Mouse (Mus musculus) bone marrow, adult 2 months (tissue): ENCODE data around the gene Pigm. TPM values are rescaled to one million over a fixed set of nuclear protein-coding genes. Genes with fewer than 3 reads are reported as not detected.

Experiments used
- H3K27ac ChIP-seq: fragments of 200-500 bp; 2 replicates; pipeline ENCODE4 v1.5.1; 2012; ENCODE audit warnings: low read depth, mild to moderate bottlenecking, control low read depth, inconsistent platforms, low read length; ENCODE audit not compliant: control insufficient read depth, poor library complexity, insufficient read depth
- H3K4me1 ChIP-seq: fragments of 200-500 bp; 2 replicates; pipeline ENCODE4 v1.6.1; 2011; ENCODE audit warnings: low read length; ENCODE audit not compliant: control insufficient read depth, insufficient read depth
- H3K4me3 ChIP-seq: fragments of 200-500 bp; replicated peaks from 2 replicates; pipeline ENCODE3; 2011; ENCODE audit warnings: mild to moderate bottlenecking, low read depth, low read length, control low read depth; ENCODE audit not compliant: control insufficient read depth
- CTCF ChIP-seq: fragments of 200-500 bp; IDR thresholded peaks from 2 replicates; pipeline ENCODE4 v1.5.1; 2011; ENCODE audit warnings: low read length, control low read depth; ENCODE audit not compliant: control insufficient read depth, insufficient read depth
- POLR2A ChIP-seq: fragments of 200-500 bp; IDR thresholded peaks from 2 replicates; pipeline ENCODE4 v1.6.1; 2011; ENCODE audit warnings: low read depth, mild to moderate bottlenecking, control low read depth, low read length, borderline replicate concordance; ENCODE audit not compliant: control insufficient read depth
- WGBS: fragments of 180-500 bp; shearing (Covaris S2); methylation state at CpG from one replicate; pipeline ENCODE4 v1.1.7; 2018; 5-methylcytosine and 5-hydroxymethylcytosine counted together
- polyA plus RNA-seq: library from polyadenylated mRNA; stranded (reverse); fragments of >200 nt; gene quantifications from 2 replicates; pipeline ENCODE4 v1.2.4, GENCODE M21; 2011; ENCODE audit warnings: low replicate concordance; ENCODE audit not compliant: missing spikeins, insufficient read depth, insufficient read length

Pigm gene
- polyA plus RNA-seq, 1 experiment = 8.8 TPM

DNA sequence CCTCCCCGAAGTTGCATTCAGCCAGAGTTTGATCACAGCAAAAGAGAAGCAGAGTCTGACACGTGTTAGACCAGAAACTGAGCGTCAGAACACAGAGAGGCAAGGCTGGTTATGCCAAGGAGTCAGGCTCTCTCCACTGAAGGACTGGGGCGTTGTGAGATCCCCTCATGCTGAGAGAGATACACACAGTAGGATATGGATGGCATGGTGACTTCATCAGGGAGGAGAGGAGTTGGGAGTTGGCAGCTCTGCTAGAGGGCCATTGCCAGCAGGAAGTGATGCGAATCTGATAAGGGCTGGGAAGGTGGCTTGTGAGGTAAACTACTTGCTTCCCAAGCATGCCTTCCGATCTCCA, 37.9 kb downstream of the Pigm start:
- 73% methylated on average over 6 of the region's 6 CpGs for WGBS
- TF ChIP-seq POLR2A (no peak), CTCF (no peak)
- Histone ChIP-seq H3K4me1 (no peaks in the 10 kb centered on the region), H3K4me3 (no peak overlapping the region), H3K27ac (no peak overlapping the region)

DNA sequence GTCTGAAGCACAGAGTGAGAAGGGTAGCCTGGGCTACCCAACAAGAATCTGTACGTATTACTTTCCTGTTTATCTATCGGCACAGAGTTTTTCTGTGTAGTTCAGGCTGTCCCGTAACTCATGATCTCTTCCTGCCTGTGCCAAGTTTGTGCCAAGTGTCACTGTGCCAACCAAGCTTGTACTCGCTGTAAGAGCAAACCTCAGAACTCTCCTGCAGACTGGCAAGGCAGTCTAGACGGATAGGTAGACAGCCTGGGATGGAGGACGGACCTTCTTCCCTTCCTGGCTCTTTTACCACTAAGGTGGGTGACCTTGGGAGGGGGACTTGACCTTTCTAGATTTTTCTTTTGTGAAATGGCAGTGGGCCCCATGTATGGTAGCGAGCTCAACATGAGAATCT, 38.7 kb downstream of the Pigm start:
- no peak for TF ChIP-seq POLR2A
- TF ChIP-seq CTCF = no peak
- no peak overlapping the region for H3K4me3 ChIP-seq
- 75% methylated on average over 7 of the region's 7 CpGs for WGBS
- no peak overlapping the region for H3K27ac ChIP-seq
- H3K4me1 ChIP-seq = no peaks in the 10 kb centered on the region

DNA sequence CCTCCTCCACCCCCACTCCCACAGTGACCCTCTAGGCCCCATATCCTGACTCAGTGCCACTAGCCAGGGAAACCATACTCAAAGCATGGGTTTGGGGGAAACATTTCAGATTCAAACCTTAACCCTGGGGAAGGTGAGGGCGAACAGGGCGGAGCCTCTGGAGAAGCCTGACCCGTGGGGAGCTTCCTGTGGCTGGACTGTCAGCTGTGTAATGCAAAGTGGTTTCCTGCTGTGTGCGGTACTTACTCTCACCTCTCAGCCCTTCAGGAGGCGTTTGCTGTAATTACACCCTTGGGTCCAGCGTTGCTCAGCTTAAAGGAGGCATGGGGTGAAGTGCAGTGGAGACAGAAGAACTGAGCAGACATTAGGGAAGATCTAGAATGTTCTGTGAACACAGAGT, 41.8 kb downstream of the Pigm start:
- Histone ChIP-seq H3K4me3 (no peak overlapping the region), H3K4me1 (no peaks in the 10 kb centered on the region), H3K27ac (no peak overlapping the region)
- 7% methylated on average over 6 of the region's 6 CpGs for WGBS
- TF ChIP-seq CTCF (no peak), POLR2A (no peak)

DNA sequence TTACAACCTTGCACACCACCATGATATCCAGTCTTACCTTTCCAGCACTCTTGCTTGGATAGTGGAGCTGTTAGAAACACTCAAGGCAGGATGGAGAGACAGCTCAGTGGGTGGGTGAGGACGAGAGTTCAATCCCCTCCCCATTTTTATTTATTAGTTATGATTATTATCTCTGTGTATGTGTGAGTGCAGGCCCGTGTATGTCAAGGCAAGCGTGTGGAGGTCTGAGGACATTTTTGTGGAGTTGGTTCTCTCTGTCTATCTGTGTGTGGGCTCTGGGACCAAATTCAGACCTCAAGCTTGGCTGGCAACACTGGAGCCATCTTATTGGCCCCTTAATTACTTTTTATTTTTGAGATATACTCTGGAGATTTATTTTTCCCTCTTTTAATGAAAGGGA, 42.3 kb downstream of the Pigm start:
- WGBS = 67% methylated on average over 3 of the region's 3 CpGs
- H3K4me1 ChIP-seq = no peaks in the 10 kb centered on the region
- H3K27ac ChIP-seq = no peak overlapping the region
- no peak overlapping the region for H3K4me3 ChIP-seq
- no peak for TF ChIP-seq CTCF
- no peak for TF ChIP-seq POLR2A

DNA sequence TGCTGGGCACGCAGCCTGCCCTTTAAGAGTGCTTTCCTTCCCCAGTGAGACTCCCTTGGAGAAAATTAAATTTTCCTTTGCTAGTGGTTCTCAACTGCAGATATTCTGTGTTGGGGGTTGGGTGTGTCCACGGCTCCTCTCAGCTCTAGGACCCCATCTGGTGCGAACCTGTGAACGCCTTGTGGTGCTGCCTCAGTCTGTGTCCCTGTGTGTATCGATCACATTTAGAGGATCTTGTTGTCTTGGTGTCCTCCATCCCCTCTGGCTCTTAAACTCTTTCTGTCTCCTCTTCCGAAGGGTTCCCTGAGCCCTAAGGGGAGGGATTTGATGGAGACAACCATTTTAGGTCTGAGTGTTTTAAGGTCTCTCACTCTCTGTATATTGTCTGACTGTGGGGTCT, 43.8 kb downstream of the Pigm start:
- Histone ChIP-seq H3K27ac (no peak overlapping the region), H3K4me3 (no peak overlapping the region), H3K4me1 (no peaks in the 10 kb centered on the region)
- 86% methylated on average over 6 of the region's 6 CpGs for WGBS
- TF ChIP-seq POLR2A (no peak), CTCF (no peak)

DNA sequence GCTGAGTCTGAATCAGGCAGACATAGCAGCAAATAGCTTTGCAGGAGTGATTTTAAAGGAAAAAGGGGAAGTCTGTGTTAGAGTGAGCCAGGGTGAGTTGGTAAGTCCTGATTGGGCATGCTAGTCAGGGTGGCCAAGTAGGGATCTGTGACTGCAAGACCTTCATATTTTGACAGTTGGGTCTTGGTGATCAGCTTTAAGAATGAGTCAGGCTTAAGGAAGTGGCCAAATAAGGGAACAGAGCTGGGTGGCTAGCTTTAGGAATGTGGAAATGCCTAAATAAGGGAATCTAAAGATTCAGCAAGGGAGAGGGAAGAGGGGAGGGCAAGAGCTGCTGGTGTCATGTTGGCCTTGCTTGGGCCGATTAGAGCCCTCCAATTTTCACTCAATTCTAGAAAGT, 47.0 kb downstream of the Pigm start:
- no peak for TF ChIP-seq CTCF
- no peak for TF ChIP-seq POLR2A
- H3K4me1 ChIP-seq = no peaks in the 10 kb centered on the region
- no peak overlapping the region for H3K4me3 ChIP-seq
- H3K27ac ChIP-seq = no peak overlapping the region
- 16% methylated on average over 1 of the region's 1 CpGs for WGBS

DNA sequence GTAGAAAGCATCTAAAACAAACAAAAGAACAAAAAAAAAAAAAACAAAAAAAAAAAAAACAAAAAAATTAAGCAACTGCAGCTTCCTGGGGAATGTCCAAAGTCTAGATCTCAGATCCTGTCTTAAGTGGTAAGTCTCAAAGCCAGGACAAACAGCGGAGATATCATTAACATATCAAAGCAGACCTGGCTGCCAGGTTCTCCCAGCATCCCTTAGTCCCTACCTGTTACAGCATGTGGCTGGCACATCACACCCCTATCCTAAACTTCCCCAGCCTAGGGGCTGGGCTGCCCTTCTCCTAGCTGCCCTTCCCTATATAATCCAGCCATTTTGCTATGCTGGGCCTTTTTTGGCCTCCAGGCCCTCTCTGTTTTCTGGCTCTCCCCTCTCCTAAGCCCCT, 50.1 kb downstream of the Pigm start:
- no peak for TF ChIP-seq POLR2A
- TF ChIP-seq CTCF = no peak
- WGBS = 90% methylated on average over 1 of the region's 1 CpGs
- Histone ChIP-seq H3K27ac (no peak overlapping the region), H3K4me1 (no peaks in the 10 kb centered on the region), H3K4me3 (no peak overlapping the region)

DNA sequence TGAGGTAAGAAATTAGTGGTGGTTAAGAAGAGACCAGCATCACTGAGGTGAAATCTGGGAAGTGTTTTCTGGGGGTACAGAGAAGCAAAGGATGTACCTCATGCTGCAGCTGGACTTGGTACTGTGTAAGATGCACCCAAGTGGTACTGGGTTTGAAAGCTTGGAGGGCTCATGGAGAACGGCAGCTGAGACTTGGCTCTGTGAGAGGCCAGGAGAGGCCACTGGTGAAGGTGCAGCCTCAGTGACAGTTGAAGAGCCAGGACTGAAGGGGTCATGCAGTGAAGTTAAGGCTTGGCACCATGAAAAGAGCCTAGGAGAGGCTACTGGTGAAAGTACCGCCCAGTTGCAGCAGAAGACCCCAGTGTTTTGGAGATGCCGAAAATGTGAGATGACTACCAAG, 51.5 kb downstream of the Pigm start:
- no peaks in the 10 kb centered on the region for H3K4me1 ChIP-seq
- WGBS = 85% methylated on average over 3 of the region's 3 CpGs
- no peak overlapping the region for H3K27ac ChIP-seq
- TF ChIP-seq CTCF = no peak
- no peak for TF ChIP-seq POLR2A
- H3K4me3 ChIP-seq = no peak overlapping the region

DNA sequence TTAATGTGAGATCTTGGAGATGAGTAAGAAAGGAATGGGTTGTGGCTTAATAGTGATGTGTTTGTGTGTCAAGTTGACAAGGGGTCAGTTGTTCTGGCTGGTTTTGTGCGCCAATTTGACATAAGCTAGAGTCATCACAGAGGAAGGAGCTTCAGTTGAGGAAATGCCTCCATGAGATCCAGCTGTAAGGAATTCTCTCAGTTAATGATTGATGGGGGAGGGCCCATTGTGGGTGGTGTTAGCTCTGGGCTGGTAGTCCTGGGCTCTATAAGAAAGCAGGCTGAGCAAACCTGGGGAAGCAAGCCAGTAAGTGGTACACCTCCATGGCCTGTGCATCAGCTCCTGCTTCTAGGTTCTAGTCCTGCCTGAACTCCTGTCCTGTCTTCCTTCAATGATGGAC, 52.3 kb downstream of the Pigm start:
- H3K27ac ChIP-seq = no peak overlapping the region
- no peak overlapping the region for H3K4me3 ChIP-seq
- TF ChIP-seq CTCF (no peak), POLR2A (no peak)
- peaks cover 2% of the 10 kb centered on the region; the same call in 1 of the 2 replicates for H3K4me1 ChIP-seq
- WGBS = 80% methylated on average over 1 of the region's 1 CpGs
